Mouse (Mus musculus) thymus, postnatal 4 days (tissue): ENCODE data around the gene Aktip.

Source experiments
- DNase-seq: peaks from one replicate; pipeline ENCODE4 v3.0.0; 2021

The Aktip gene

DNA sequence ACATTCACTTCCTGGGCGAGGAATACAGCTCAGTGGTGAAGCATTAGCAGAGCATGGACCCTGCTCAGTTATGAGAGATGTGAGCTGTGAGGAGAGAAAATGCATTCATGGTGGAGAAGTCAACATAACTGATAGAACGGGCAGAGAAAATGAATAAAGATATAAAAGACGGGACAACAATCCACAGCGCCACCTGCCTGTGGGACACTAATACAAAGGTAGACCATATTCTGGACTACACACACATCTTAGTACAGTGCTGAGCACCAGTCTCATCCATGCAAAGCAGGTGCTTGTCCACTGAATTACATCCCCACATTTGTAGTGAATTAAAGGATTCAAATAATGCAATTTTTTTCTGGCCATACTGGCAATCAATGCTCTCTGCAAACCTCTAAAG, 82.2 kb downstream of the Aktip start:
- peak; percentile 67 for DNase-seq

DNA sequence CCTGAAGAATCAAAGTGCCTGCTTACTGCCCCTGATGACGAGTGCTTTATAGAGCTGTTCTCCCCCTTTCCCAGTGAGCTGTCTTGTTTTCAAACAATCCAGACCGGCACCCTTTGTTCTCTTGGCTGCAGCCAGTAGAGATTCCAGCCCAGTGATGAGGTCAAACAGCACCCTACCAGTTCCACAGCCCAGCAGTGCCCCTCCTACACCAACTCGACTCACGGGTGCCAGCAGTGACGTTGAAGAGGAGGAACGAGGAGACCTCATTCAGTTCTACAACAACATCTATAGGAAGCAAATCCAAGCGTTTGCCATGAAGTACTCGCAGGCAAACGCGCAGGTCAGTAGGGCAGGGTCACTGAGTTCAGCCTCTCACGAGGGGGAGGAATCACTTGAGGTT, 84.9 kb downstream of the Aktip start:
- no peak for DNase-seq

DNA sequence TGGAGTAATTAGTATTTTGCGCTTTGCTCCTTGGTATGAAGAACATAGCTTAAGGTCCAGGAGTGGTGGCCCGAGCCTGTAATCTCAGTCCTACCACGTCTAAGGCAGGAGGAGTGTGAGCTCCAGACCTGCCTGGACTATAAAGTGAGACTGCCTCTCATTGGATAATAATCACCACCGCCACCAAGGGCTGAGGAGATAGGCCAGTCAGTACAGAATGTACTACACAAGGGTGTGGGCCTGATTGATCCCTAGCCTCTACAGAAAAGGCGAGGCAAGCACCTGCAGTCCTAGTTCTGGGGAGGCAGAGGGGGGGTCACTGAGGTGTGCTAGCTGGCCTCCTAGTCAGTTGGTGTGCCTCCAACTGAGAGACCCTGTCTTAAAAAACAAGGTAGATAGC, 85.3 kb downstream of the Aktip start:
- DNase-seq, result no peak

DNA sequence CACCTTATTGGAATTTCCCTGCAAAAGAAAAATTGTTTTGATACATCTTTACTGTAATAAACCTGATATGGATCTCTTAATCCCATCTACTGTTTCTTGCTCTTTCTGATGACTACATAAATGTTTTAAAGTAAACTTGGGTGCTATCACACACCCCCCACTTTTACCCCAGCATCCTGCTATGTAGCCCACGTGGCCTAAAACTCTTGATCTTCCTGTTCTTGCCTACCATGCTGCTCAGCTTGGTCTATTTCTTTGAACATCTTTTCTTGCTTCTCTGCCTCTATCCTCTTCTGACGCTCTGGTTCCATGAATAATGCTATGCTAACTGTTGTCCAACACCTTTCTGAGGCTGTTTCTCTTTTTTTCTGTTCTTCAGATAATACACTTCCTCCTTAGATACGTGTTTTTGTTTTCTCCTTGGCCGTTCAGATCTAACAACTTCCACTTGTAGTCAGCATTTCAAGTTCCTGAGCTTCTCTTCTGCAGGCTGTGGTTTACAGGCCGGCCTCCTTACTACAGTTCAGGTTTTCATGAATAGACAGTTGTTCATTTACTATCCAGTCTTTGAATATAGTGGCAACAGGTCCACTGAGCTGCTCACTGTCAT, 87.8 kb downstream of the Aktip start:
- DNase-seq, result no peak

DNA sequence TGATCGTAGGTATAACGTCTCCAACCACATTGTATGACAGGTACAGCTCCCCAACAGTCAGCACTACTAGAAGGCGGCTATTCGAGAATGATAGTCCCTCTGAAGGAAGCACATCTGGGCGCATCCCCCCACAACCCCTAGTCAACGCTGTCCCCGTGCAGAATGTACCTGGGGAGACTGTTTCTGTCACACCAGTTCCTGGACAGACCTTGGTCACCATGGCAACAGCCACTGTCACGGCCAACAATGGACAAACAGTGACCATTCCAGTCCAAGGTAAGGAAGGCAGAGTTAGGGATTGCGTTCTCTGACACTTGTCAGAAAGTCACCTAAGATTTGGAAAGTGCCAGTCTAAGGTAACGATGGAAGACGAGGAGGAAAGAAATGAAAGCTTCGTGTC, 93.5 kb downstream of the Aktip start:
- no peak for DNase-seq

DNA sequence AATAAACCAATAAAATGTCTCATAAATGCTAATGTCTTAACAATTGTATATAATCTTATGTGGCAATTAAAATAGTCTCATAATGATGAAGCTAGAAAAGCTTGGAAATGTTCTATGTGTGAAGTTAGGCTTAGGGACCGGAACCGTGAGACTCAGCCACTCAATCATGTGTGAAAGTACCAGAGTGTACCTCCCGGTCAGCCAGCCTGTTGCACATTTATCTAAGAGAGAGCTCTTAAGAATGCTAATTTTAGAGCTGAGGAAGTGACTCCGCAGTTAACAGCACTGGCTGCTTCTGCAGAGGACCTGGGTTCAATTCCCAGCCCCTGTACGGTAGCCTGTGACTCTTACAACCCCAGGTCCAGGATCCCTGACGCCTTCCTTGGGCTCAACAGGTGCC, 101.7 kb downstream of the Aktip start:
- DNase-seq, result no peak

DNA sequence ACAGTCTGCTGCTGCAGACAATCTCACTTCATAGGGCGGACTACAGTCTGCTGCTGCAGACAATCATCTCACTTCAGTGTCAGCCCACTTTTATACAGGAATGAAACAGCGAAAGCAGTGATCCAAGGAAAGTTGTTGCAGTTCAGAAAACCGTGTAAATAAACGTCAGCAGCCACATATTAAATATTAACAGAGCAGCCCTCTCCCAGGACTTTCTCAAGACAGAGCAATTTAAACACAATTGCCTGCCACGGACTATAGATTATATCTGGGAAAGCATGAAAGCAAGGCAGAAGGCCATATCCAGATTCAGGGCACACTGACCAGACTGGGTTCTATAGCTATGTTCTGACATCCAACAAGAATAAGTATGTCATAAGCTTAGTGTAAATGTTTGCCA, 105.6 kb downstream of the Aktip start:
- no peak for DNase-seq

DNA sequence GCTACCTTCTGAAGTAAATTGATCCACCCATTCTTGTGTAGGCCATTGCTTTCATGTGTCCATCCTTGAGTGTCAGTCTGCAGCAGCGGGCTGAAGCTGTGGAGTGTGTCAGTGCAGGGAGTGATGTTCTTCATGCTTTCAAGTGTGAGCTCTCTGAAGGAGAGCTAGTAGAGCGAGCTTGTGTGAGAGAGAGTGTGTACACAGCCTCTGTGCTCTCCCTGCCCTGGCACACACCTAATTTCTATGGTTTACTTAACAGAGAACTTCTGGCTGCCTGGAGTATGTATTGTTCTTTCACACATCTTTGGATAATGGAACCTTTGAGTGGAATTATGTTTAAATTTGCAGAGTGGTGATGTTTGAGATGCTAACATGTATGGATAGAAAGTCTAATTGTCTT, 110.2 kb downstream of the Aktip start:
- no peak for DNase-seq

DNA sequence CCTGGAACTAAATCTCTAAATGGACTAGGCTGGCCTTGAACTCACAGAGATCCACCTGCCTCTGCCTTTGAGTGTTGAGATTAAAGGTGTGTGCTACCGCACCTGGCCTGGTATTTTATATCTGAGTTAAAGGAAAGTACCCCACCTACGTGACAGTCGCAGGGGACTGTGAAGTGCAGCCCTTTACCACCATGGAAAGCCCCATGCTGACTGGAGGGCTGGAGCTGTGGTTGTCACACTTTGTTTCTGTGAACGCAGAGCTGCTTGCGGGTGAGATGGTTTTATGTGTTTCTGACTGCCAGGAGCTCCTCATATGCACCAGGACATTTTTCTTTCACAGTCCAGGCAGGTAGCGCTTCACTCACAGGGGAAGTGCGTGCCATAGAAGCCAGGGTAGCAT, 111.3 kb downstream of the Aktip start:
- DNase-seq, result no peak

DNA sequence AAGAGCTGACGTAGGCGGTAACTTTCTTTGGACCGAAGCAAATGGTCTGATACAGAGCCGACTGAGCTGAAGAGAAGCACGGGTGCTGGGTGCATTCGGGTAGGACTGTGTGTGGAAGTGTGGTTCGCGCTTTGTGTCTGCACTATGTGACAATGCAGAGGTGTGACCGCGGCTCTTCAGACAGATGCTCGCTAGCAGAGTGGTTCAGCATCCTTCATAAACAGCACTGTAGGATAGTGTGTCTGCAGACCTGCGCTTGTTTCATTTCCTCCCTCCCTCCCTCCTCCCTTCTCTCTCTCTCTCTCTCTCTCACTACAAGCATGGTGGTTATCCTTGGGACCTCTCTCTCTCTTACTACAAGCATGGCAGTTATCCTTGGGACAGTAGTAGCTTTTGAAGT, 117.3 kb downstream of the Aktip start:
- DNase-seq, result no peak

DNA sequence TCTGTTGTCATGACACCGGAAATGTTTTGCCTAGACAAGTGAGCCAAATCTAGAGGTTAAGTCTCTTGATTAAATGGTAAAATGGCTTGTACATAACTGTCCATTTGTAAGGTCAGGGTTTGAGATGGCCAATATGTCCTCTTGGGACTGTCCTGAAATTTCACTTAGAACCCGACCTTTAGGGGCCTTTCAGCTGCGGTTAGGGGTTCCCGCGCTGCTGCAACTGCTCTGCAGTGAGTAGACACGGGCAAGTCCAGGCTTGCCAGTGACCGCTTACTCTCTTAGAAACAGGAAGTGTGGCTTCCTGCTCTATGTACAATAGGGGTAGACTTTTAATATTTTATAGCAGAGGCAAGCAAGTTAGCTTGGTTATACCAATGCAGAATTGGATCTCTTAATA, 117.9 kb downstream of the Aktip start:
- no peak for DNase-seq

DNA sequence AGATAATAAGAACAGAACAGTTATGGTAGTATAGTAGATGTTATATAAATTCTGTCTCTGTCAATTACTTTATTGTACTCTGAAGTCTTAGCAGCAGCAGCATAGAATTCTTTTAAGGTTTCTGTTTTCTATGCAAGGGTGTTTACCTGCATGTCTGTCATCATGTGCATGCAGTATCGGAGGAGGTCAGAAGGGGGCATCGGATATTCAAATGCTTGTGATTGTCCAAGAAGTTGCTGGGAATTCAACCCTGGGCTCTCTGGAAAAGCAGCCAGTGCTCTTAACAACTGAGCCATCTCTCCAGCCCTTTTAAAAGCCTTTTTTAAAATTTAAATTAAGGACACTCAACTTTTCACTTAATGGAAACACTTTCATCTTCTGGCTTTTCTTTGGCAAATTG, 120.1 kb downstream of the Aktip start:
- DNase-seq, result peak; percentile 74

DNA sequence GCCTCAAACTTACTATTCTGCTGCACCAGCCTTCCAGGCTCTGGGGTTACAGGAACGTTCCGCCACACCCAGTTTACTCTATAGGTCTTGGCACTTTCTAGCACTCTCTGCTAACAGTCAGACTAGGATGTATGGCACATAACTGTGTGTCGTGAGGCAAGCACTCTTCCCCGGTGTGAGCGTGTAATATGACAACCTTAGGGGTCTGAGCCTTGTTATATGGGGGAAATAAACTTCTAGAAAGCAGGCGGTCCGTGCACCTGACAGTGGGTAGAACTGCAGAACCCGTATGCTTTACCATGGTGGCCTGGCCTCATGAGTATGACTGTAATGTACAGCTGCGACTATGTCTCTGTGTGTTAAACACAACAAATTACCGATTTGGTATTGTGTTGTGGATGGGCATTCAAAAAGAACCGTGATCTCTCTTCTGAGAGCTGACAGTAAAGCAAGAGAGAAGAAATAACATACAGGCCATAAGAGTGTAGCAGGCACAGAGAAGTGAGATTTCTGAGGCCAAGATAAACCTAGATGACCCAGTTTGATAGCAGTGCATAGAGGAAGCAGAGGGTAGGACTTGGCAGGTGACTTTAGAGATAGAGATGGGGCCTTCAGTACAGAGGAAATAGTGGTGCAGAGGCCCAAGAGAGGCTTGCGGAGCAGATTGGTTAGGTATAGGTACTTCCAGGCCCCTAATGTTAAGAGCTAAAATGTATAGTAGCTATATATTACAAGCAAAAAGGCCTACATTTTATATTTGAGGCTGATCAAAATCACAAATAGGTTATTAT, 122.5 kb downstream of the Aktip start:
- peak; percentile 55 for DNase-seq

DNA sequence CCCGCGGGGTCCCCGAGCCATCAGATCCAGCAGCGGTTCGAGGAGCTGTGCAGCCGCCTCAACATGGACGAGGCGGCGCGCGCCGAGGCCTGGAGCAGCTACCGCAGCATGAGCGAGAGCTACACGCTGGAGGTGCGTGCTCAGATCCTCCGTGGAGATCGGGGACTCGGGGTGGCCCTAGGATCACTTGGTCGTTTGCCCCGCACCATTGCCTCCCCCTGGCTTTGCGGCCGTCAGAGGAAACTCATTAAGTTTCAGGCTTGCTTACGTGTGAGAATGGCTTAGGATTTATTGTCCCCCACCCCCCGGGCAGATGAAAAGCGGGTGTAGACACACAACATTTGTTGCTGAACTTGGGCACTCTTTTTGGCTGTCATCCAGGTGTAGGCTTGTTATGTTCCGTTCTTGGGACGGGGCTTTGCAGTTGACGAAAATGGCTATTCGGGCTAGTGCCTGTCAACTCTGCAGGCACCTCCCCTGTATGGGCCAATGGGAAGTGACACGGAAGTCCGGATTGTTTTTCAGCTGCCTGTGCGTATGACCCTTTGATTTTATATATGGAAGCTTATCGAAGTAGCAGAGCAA, 129.4 kb downstream of the Aktip start:
- peak; percentile 76 for DNase-seq

DNA sequence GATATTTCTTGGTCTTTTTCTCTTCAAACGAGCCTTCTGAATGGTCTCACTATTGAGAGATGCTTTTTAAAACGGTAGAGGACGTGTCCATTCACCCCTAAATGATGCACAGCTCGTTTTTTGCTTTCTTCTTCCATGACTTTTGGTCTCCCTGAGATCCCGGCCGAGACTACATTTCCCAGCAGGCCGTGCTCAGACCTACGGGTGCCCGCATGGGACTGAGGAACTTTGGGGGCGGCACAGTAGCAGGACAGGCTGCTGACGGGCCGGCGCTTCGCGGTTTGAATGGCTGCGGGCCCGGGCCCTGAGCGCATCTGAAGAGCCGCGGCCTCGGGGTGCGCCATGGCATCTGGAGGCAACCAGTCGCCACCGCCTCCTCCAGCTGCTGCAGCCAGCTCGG, 129.9 kb downstream of the Aktip start, which contains the start of gene Rbl2:
Gene Rbl2, plus strand, starts transcription at position 224 of the 400 bp plus-strand sequence.
- peak; percentile 94 for DNase-seq

DNA sequence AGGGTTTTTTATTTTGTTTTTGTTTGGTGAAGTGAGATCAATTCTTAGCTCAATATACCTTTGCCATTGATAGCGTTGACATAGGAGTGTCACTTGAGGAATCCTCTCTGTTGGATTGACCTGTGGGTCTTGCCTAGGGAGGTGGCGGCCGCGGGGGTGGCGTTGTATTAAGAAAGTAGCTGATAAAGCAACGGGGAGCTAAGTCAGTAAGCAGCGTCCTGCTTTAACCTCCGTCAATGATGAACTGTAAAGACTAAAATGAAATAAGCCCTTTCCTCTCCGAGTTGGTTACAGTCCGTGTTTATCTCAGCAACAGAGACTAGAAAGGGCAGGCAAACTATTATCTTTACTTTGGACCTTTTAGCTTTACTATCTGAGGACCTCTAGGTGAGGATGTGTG, 130.4 kb downstream of the Aktip start:
- peak; percentile 61 for DNase-seq

DNA sequence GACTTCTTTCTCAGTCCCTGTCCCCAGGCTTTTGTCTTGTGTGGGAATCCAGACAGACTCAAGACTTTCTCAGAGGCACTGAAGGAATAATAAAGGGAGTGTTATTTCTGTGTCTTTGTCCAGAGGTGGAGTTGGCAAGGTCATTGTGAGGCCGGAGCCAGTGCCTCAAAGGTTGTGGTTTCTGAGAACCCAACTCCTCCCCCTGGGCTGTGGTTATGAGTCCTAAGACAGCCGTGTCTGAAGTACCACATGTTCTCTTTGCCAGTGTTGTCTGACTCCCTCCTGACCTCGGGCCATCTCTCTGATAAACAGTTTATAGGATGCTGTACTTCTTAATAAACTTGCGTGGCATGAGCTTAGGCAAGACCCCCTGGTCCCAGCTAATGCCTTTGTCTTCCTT, 134.6 kb downstream of the Aktip start:
- DNase-seq, result no peak
